Mouse (Mus musculus): ENCODE measurements around the gene Slc46a1.

Gene Slc46a1

DNA sequence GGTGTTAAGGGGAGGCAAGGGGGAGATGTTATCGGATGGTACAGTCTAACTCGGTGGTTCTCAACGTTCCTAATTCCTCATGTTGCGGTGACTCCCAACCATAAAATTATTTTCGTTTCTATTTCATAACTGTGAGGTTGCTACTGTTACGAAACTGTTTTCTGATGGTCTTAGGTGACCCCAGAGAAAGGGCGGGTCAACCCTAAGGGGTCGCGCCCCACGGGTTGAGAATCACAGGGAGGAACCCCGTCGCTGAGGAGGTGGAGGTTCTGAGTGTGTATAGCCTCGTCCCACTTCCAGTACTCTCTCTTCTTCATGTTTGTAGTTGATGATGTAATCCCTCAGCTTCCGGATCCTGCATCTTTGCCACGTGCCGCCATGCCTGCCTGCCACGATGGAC, 6.8 kb upstream of the Slc46a1 start:
- no peak for DNase-seq

DNA sequence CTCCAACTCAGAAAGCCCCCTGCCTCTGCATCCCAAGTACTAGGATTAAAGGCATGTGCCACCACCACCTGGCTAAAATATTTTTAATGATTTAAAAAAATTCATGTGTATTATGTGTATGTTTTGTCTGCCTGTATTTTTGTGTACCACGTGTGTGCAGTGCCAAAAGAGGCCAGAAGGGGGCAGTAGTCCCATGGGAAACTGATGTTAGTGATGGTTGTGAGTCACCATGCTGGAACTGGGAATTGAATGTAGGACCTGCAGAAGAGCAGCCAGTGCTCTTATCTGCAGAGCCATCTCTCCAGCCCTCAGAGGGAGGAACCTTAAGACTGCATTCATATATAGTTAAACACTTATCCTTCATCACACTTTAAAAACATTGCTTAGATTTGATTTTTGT, 3.6 kb upstream of the Slc46a1 start:
- DNase-seq, result no peak

DNA sequence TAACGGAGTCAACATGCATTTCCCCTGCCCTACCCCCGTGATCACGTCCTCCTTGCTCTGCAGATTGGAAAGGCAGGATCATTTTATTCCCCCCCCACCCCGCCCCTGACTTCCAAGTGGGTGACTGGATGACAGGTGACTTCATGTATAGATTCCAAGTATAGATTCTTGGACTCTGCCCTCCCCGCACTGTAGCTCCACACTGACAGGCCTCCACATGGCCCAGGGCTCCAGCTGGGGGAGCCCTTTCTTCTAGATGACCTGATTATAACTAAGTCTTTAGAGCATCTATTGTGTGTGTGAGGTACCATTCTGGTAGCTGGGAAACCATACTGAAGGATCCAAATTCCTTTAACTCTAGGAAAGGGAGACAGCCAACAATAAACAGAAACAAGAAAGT, 2.8 kb upstream of the Slc46a1 start:
- no peak for DNase-seq

DNA sequence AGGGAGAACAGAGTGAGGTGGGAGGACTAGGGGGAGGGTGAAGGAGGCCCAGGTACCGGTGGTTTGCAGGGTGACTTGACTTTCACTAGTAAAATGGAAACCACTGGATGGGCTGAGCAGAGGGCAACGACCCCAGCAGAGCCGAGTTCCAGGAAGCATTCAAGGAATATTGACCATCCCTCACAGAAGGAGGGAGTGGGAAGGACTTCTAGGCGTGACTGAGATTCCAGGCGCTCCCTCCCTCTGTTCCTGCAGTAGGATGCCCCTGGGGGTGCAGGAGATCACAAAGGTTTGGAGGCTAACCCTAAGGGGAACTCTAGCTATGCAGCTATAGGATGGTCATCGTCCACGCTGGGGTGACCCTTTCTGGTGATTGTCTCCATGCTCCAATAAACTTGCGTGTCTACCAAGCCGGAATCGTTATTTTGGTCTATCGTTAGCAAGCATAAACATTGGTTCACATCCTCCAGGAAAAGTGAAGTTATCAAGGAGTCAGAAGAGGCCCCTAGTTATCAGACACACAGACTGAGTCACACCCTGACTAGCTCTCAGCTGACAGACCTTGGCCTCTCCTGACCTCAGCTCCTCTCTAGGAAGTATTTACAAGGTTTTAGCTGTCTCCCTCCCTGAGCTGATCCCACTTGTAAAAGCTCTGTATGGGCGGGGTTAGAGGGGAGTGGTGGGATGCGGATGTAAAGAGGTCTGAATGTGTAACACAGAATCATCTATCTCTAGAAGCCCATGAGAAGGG, 2.0 kb upstream of the Slc46a1 start:
- DNase-seq, result no peak

DNA sequence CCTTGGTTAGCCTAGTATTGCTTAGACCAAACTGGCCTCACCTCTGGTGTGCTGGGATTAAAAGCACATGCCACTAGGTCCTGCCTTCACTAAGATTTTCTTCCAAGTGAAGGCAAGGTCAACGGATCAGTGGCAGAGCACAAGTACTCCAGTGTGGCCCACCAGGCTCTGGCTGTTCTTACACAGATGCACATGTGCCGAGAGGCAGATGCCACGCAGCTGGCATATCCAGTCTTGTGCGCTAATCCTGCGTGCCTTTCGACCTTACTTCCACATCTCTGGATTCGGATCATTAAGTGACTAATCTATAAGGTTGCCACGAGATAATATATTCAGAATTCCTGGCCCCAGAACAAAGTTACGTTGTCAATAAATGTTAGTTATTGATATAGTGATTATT, 381 bp upstream of the Slc46a1 start:
- no peak for DNase-seq

DNA sequence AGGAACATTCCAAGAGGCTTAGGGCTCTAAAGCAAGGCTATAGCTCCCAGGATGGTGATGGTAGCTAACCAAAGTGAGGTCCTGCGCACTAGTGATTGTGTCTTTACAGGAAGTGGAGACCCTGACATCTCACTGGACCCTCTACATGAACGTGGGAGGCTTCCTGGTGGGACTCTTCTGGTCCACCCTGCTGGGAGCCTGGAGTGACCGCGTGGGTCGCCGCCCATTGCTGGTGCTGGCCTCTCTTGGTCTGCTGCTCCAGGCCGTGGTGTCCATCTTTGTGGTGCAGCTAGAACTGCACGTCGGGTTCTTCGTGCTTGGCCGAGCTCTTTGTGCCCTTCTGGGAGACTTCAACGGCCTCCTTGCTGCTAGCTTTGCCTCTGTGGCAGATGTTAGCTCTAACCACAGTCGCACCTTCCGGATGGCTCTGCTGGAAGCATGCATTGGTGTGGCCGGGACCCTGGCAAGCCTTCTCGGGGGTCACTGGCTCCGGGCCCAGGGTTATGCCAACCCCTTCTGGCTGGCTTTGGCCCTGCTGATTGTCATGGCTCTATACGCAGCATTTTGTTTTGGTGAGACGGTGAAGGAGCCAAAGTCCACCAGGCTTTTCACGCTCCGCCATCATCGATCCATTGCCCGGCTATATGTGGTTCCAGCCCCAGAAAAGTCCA, 880 bp downstream of the Slc46a1 start:
- peak in 1 of 2 experiments; percentile 5 for DNase-seq

DNA sequence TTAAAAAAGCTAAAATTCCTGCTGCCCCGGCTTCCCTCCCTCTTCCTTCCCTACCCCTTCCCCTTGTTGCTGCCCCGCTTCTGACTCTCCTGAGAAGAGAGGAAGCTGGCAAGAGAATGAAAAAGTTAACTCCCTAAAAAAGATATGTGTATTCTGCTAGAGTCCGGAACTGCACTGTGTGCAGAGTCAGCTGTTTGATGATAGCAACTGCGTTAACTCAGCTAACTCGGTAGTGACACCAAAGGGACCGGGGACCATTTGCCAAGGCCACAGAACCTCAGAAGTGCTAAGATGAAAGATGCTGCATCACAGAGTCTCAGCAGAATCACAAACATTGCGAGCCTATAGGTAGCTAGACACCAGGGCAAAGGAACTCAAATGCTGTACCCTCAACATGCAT, 2.0 kb downstream of the Slc46a1 start:
- no peak for DNase-seq

DNA sequence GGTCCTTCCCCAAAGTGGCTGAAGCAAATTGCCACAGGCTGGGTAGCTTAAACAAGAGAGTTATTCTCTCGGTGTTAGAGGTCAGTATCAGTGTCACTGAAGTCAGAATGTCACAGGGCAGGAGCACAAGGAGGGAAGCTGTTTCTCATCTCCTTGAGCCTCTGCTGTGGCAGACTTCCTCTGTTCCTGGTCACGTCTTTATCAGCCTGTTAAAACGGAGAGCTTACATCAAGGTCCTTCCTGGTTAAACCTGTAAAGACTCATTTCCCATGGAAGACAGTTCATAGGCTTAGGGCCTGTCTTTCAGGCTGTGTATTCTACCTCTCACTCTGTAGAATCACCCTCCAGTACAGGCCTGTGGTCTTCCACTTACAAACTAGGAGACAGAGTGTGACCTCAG, 2.4 kb downstream of the Slc46a1 start:
- no peak for DNase-seq

DNA sequence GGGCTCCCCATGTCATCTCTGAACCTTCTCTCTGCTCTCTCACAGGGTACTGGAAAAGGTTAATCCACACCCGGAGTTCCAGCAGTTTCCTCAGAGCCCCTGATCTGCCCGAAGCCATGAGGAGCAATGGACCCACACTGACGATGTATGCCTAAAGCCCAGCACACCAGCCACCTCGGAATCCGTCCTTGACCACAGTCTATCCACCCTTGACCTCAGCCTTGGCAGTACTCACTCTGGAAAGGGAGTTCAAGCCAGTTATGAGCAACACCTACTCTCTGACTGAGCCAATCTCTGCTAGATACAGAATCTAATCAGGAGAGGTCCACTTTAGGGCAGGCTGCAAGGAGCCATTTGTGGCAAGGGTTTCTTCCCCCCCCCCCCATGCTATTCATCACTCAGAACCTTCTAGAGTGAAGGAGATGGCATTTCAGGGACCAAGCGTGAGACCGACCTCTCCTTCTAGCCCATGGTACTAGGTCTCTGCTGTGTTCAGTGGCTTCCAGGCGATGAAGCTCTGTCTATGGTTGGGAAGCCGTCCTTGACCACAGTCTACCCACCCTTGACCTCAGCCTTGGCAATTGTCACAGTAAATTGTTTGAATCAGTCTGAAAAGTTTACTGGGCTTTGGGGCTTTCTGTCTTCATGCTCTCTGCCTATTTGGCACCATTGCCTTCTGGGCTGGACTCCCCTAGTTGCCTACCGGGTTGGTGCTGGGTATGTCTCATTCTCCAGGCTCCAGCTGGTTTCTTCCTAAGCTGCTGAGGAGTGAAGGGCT, 6.0 kb downstream of the Slc46a1 start:
- DNase-seq, result no peak

DNA sequence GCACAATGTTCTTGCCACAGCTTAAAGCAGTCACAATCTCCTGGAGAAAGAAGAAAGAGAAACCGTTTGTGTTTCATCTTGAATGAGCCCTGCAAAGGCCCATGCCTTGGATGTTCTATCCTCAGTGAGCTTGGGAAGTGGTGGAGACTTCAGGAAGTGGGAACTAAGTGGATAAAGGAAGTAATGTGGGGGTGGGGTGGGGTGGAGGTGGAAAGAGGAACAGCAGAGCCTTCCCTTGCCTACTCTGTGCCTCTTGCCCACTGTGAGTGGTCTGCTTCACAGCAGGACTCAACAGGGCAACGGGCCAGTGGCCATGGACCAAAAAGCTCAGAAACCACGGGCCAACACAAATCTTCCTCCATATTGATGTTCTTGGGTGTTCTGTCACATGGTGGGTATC, 9.8 kb downstream of the Slc46a1 start:
- DNase-seq, result no peak

DNA sequence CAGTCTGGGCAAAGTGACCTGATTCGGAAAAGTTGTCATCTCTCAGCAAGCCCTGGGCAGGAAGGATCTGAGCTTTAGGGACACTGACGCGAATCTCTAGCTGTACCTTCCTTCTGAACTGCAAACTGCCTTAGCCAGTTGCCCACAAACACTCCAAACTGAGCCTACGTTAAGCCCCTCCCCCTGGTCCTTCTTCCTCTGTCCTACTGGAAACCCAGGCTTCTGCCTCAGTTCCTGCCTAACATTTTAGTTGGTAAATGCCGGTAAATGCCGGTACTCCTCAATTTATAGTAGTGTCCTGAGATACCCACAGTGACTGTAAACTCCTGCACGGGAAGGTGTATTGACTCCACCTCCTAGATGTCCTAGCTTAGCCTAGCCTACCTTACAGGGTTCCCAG, 18.1 kb downstream of the Slc46a1 start:
- no peak for DNase-seq

DNA sequence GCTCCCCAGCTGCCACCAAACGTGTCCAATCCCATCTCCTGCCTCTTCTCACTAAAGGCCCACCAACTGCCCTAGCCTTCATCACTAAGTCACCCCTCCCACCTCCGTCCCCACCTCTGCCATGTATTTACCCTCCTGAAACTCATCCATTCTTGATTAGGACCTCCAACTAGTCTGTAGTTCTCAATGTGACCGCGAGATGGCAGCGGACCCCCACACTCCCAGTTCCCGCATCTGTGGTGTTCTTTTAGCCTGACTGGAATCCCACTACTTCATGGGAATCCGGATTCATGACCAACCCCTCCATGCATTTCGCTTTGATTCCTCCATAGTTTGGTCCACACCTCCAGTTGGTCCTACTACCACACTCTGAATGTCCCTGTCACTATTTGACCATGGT, 22.7 kb downstream of the Slc46a1 start:
- DNase-seq, result peak; percentile 45 to 80

DNA sequence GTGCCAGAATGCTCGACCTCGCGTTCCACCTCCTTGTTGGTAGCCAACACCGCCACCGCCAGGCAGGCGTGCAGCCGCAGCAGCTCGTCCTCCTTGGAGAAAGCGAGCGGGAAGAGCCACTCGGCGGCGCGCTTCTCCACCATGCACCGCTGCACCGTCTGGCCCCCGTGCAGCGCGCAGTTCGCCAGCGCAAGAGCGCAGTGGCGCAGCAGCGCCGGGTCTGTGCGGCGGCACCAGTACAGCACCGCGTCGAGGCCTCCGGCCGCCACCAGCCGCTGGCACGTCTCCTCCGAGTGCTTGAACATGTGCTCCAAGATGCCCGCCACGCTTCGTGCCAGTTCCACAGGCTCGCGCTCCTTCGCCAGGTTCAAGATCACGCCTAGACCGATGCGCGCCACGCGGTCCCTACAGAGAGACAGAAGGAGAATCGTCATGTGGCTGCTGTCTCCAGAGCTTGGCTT, 25.3 kb downstream of the Slc46a1 start:
- no peak for DNase-seq

DNA sequence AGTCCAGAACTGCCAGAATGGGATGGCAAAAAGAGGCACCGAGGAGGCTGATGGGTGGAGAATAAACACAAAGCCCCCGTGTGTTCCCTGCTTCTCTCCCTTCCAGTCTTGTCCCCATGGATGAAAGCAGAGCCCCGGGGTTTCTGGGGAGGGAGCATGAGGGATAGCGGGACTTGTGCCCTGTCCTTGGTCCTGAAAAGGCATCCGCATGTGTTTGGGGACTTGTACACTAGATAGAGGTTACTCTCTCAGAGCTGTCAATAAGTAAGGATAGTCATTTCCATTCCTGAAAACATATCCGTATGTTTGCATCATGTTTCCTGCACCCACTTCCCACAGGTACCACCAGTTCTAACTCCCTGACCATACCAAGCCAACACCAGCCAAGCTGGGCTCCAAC, 30.4 kb downstream of the Slc46a1 start:
- no peak for DNase-seq

DNA sequence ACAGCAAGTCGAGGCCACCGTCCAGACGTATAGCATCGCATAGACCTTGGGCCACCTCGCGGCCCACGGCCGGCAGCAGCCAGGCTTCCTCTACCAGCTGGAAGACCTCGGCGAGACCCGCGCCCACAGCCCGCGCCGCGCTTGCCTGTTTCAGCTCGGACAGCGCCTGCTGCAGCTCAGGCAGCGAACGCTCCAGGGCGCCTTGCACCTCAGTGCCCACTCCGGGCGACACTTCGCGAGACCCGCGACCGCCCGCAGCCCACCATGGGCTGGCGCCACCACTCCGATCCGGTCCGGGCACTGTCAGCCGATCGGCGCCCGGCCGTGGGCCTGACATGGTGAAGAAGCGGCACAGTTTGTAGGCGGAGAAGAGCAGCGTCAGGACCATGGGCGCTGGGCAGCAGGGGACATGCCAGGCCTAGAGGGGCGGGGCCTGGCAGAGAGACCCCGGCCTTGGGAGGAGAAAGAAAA, 31.6 kb downstream of the Slc46a1 start:
- no peak for DNase-seq

DNA sequence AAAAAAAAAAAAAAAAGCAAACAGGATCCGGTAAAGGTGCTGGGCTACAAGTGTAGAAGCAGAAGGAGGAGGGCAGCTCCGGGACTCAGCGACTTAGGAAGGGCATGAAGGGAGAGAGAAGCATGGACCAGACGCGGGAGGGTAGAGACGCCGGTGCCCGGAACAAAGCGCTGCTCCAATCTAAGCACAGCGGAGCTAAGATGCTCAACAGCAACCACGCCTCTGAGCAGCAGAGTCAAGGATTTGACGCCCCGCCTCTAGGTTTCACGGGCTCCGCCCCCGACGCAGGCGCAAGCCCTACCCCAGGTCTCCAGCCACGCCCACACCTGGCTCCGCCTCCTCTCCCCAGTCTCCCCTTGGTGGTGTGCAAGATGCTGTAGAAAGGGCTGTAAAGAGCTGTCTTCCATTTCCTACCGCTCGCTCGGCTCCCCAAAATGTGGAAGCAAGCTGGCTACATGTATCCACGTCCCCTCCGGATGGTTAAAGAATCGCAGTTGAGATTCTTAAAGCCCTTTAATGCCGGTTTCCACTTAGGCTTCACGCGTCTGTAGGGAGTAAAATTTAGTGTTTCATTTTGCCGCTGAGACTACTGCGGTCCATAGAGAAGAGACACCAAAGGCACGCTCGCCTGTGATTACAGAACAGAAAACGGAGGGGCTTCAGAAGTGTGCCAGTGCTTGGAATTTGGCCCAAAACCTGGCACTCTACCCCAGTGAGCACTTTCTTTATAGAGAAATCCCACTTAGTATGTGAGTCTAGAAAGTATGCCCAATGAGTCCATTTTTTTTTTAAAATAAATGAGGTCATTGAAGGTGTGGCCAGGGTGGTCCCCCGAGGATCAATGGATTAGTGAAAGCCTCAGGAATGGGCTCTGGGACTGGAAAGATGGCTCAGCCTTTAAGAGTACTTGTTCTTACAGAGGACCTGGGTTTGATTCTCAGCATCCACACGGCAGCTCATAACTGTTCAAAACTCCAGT, 32.3 kb downstream of the Slc46a1 start, which contains the start of gene Sarm1:
Gene Sarm1 (minus strand): TSS at position 211 of the 979 bp plus-strand sequence.
- peak; percentile 91 to 94 for DNase-seq

DNA sequence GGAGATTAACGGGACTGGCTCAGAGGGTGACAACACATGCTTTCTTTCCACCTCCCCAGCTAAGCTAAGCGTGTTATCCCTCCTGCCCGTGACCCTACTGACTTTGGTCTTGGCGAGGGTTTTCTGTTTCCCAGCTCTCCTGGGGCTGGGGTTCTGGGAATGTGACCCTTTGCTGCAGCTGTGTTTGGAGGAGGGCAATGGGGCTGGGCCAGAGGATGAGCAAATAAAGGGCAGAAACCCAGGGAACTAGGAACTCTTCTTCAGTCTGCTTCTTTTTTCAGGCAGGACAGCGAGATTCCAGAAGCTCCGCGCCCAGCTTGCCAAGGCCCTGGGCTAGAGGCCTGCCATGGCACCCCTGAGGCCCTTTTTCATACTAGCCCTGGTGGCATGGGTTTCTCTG, 33.5 kb downstream of the Slc46a1 start, which contains the start of gene Vtn:
Gene Vtn (plus strand): TSS at position 88 of the 400 bp plus-strand sequence.
- DNase-seq, result no peak

DNA sequence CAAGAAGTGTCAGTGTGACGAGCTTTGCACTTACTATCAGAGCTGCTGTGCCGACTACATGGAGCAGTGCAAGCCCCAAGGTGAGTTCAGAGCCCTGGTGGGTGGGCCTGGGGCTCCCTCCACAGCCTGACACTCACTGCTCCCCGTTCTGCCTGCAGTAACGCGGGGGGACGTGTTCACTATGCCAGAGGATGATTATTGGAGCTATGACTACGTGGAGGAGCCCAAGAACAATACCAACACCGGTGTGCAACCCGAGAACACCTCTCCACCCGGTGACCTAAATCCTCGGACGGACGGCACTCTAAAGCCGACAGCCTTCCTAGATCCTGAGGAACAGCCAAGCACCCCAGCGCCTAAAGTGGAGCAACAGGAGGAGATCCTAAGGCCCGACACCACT, 34.0 kb downstream of the Slc46a1 start:
- DNase-seq, result no peak

DNA sequence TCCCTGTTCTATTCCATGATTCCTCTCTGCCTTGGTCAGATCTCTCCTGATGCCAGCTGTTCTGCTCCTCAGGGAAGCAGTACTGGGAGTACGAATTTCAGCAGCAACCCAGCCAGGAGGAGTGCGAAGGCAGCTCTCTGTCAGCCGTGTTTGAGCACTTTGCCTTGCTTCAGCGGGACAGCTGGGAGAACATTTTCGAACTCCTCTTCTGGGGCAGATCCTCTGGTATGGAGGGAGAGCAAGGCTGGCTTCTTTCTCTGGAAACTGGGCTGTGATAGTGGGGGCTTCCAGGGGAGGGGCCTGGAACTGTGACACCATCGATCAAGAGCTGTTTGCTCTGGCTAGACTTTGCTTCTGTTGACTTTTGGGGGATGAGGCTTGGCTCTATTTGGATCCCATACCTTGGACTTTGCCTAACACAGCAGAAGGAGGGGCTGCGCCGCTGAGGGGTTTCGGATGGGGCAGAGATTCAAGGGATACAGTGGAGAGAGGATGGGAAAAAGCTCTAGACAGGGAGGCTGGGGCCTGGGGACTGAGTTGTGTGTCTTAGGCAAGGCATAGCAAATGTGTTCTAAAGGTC, 35.2 kb downstream of the Slc46a1 start:
- no peak for DNase-seq

DNA sequence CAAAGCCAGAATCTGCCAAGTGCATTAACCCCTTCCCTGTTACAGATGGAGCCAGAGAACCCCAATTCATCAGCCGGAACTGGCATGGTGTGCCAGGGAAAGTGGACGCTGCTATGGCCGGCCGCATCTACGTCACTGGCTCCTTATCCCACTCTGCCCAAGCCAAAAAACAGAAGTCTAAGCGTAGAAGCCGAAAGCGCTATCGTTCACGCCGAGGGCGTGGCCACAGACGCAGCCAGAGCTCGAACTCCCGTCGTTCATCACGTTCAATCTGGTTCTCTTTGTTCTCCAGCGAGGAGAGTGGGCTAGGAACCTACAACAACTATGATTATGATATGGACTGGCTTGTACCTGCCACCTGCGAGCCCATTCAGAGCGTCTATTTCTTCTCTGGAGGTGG, 36.0 kb downstream of the Slc46a1 start:
- DNase-seq, result no peak

DNA sequence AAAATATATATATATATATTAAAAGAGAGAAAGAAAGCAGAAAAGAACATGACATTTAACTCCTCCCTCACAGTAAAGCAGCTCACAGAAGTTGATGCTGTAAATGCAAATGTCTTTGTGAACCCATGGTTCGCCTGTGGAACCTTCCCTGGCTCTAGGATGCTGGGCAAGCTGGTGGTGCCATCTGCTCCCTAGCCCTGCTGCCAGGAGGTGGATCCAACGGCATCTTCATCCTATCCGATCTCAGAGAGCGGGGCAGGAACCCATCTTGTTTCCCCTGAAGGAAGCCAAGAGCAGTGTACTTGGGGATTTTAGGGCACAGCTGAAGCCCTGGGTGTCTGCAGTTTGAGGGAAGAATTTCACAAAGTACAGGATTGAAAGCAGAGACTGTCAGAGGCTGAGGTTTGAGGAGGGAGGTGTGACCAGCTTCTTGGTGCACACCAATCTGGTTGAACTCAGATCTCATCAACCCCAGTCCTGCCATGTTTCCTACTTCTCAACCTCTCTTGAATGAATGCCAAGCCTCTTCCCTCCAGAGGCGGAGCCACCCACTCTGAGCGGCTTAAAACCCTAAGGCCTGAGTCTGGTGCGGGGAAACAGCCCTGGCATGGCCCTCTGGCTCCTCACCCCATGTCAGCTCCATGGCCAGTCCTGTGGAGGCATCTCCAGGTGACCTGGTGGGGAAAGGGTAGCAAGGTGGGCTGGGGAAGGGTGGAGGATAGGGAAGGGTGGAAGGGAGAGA, 37.6 kb downstream of the Slc46a1 start, which contains the start of gene Sebox:
Gene Sebox (plus strand): TSS at position 539 of the 742 bp plus-strand sequence.
- no peak for DNase-seq

Data from kidney, adult 8-10 months (tissue).